Mouse (Mus musculus) midbrain, embryonic 10.5 days (tissue): ENCODE measurements at regions not wholly inside any gene's neighbourhood (a gene's known extent, or its start where the extent isn't known, plus 50 kb on each side); places are given as distances from the start of the nearest gene placed in this dataset.

Source experiments
- DNase-seq: peaks from one replicate; pipeline ENCODE4 v3.0.0-alpha.2; 2017; ENCODE audit warnings: low spot score
- H3K27ac ChIP-seq: fragments of 300-500 bp; sonication (generic); replicated peaks from 2 replicates; pipeline ENCODE4 v1.5.1; 2016; ENCODE audit warnings: mild to moderate bottlenecking
- H3K27me3 ChIP-seq: fragments of 300-500 bp; sonication (generic); 2 replicates; pipeline ENCODE4 v1.6.1; 2016; ENCODE audit warnings: low read depth, mild to moderate bottlenecking; ENCODE audit not compliant: poor library complexity, severe bottlenecking
- H3K36me3 ChIP-seq: fragments of 300-500 bp; sonication (generic); 2 replicates; pipeline ENCODE4 v1.6.1; 2016; ENCODE audit warnings: mild to moderate bottlenecking, moderate library complexity
- H3K4me1 ChIP-seq: fragments of 300-500 bp; sonication (generic); 2 replicates; pipeline ENCODE4 v1.6.1; 2016
- H3K4me3 ChIP-seq: fragments of 300-500 bp; sonication (generic); 2 replicates; pipeline ENCODE4 v1.5.1; 2016; ENCODE audit warnings: mild to moderate bottlenecking, moderate library complexity
- H3K9me3 ChIP-seq: fragments of 300-500 bp; sonication (generic); replicated peaks from 2 replicates; pipeline ENCODE4 v1.6.1; 2016; ENCODE audit warnings: mild to moderate bottlenecking
- WGBS: fragments of 180-500 bp; shearing (Covaris S2); methylation state at CpG from one replicate; pipeline ENCODE4 v1.1.7; 2016; 5-methylcytosine and 5-hydroxymethylcytosine counted together

GRCm38 (mm10) chr9:118271681-118272080, 121.7 kb upstream of the Cmc1 start:
- H3K27ac ChIP-seq = no peak overlapping the region
- no peaks in the 10 kb centered on the region for H3K36me3 ChIP-seq
- H3K27me3 ChIP-seq = no peaks in the 10 kb centered on the region
- DNase-seq = no peak
- H3K9me3 ChIP-seq = no peaks in the 10 kb centered on the region
- no peaks in the 10 kb centered on the region for H3K4me1 ChIP-seq
- WGBS = 88% methylated on average over 12 of the region's 12 CpGs
- H3K4me3 ChIP-seq = no peak overlapping the region

- 87% methylated on average over 11 of the region's 11 CpGs for WGBS
- no peak overlapping the region for H3K27ac ChIP-seq
- no peaks in the 10 kb centered on the region for H3K36me3 ChIP-seq
- no peaks in the 10 kb centered on the region for H3K4me1 ChIP-seq
- H3K4me3 ChIP-seq = no peak overlapping the region
- no peaks in the 10 kb centered on the region for H3K9me3 ChIP-seq
- no peaks in the 10 kb centered on the region for H3K27me3 ChIP-seq
- DNase-seq = no peak
Observed at GRCm38 (mm10) chr9:118272713-118273407, 122.9 kb upstream of the Cmc1 start.

- H3K9me3 ChIP-seq = no peaks in the 10 kb centered on the region
- no peak overlapping the region for H3K27ac ChIP-seq
- H3K4me1 ChIP-seq = 0 out of 2 replicates have a peak, but pooled peaks cover 5% of the 10 kb centered on the region
- DNase-seq = no peak
- no peak overlapping the region for H3K4me3 ChIP-seq
- H3K27me3 ChIP-seq = no peaks in the 10 kb centered on the region
- WGBS = 84% methylated on average over 3 of the region's 3 CpGs
- H3K36me3 ChIP-seq = no peaks in the 10 kb centered on the region
Observed at GRCm38 (mm10) chr9:118285481-118285880, 135.5 kb upstream of the Cmc1 start.

- DNase-seq = no peak
Observed at GRCm38 (mm10) chr9:118287606-118288005, 137.6 kb upstream of the Cmc1 start.

GRCm38 (mm10) chr9:118292836-118293235, 142.9 kb upstream of the Cmc1 start:
- no peak overlapping the region for H3K27ac ChIP-seq
- H3K9me3 ChIP-seq = no peaks in the 10 kb centered on the region
- no peaks in the 10 kb centered on the region for H3K36me3 ChIP-seq
- H3K4me3 ChIP-seq = no peak overlapping the region
- DNase-seq = no peak
- WGBS = 92% methylated on average over 10 of the region's 10 CpGs
- H3K27me3 ChIP-seq = no peaks in the 10 kb centered on the region
- H3K4me1 ChIP-seq = no peaks in the 10 kb centered on the region

More at GRCm38 (mm10) chr9:118287606-118288005, 137.6 kb upstream of the Cmc1 start:
- 0 out of 2 replicates have a peak, but pooled peaks cover 5% of the 10 kb centered on the region for H3K4me1 ChIP-seq
- no peak overlapping the region for H3K27ac ChIP-seq
- no peaks in the 10 kb centered on the region for H3K36me3 ChIP-seq
- WGBS = 89% methylated on average over 9 of the region's 9 CpGs
- H3K27me3 ChIP-seq = no peaks in the 10 kb centered on the region
- no peak overlapping the region for H3K4me3 ChIP-seq
- H3K9me3 ChIP-seq = no peaks in the 10 kb centered on the region

GRCm38 (mm10) chr9:118294011-118294410, 144.0 kb upstream of the Cmc1 start:
- no peak for DNase-seq
- H3K27ac ChIP-seq = no peak overlapping the region
- 77% methylated on average over 8 of the region's 8 CpGs for WGBS
- no peaks in the 10 kb centered on the region for H3K4me1 ChIP-seq
- no peaks in the 10 kb centered on the region for H3K27me3 ChIP-seq
- no peaks in the 10 kb centered on the region for H3K36me3 ChIP-seq
- H3K4me3 ChIP-seq = no peak overlapping the region
- no peaks in the 10 kb centered on the region for H3K9me3 ChIP-seq

- no peaks in the 10 kb centered on the region for H3K36me3 ChIP-seq
- no peaks in the 10 kb centered on the region for H3K27me3 ChIP-seq
- 77% methylated on average over 11 of the region's 11 CpGs for WGBS
- no peak overlapping the region for H3K4me3 ChIP-seq
- H3K9me3 ChIP-seq = no peaks in the 10 kb centered on the region
- no peak overlapping the region for H3K27ac ChIP-seq
- DNase-seq = no peak
- H3K4me1 ChIP-seq = peaks cover 5% of the 10 kb centered on the region; the same call in 1 of the 2 replicates
Observed at GRCm38 (mm10) chr9:118302785-118303384, 152.9 kb upstream of the Cmc1 start.

GRCm38 (mm10) chr9:118318357-118319140, 159.5 kb upstream of the Eomes start:
- H3K27me3 ChIP-seq = peaks cover 46% of the 10 kb centered on the region
- H3K27ac ChIP-seq = no peak overlapping the region
- H3K4me3 ChIP-seq = no peak overlapping the region
- 68% methylated on average over 18 of the region's 18 CpGs for WGBS
- no peaks in the 10 kb centered on the region for H3K9me3 ChIP-seq
- peaks cover 25% of the 10 kb centered on the region for H3K4me1 ChIP-seq
- H3K36me3 ChIP-seq = no peaks in the 10 kb centered on the region
- DNase-seq = no peak

- H3K4me1 ChIP-seq = peaks cover 22% of the 10 kb centered on the region
- no peaks in the 10 kb centered on the region for H3K36me3 ChIP-seq
- no peak overlapping the region for H3K4me3 ChIP-seq
- peaks cover 14% of the 10 kb centered on the region; the same call in 1 of the 2 replicates for H3K27me3 ChIP-seq
- H3K9me3 ChIP-seq = no peaks in the 10 kb centered on the region
- WGBS = 48% methylated on average over 12 of the region's 12 CpGs
- DNase-seq = no peak
- H3K27ac ChIP-seq = no peak overlapping the region
Observed at GRCm38 (mm10) chr9:118323796-118324195, 154.2 kb upstream of the Eomes start.

GRCm38 (mm10) chr9:118326656-118327055, 151.4 kb upstream of the Eomes start:
- WGBS = 62% methylated on average over 9 of the region's 9 CpGs
- Histone ChIP-seq H3K27ac (no peak overlapping the region; the same call in 1 of the 2 replicates), H3K36me3 (no peaks in the 10 kb centered on the region), H3K9me3 (no peaks in the 10 kb centered on the region), H3K4me3 (no peak overlapping the region), H3K4me1 (peaks cover 15% of the 10 kb centered on the region), H3K27me3 (peaks cover under 1% of the 10 kb centered on the region; the same call in 1 of the 2 replicates)
- peak; percentile 19 for DNase-seq

- H3K27me3 ChIP-seq = no peaks in the 10 kb centered on the region
- H3K9me3 ChIP-seq = no peaks in the 10 kb centered on the region
- no peak overlapping the region for H3K27ac ChIP-seq
- no peak overlapping the region for H3K4me3 ChIP-seq
- DNase-seq = no peak
- H3K4me1 ChIP-seq = peaks cover 15% of the 10 kb centered on the region
- H3K36me3 ChIP-seq = no peaks in the 10 kb centered on the region
- 92% methylated on average over 6 of the region's 6 CpGs for WGBS
Observed at GRCm38 (mm10) chr9:118327904-118328303, 150.1 kb upstream of the Eomes start.

- Histone ChIP-seq H3K36me3 (no peaks in the 10 kb centered on the region), H3K4me1 (peaks cover 4% of the 10 kb centered on the region), H3K9me3 (no peaks in the 10 kb centered on the region), H3K27me3 (no peaks in the 10 kb centered on the region; the same call in 1 of the 2 replicates), H3K27ac (peak overlapping the region; percentile 59; the same call in 1 of the 2 replicates), H3K4me3 (peak overlapping the region; percentile 49)
- 45% methylated on average over 12 of the region's 12 CpGs for WGBS
- DNase-seq = peak; percentile 16
Observed at GRCm38 (mm10) chr9:118341401-118341800, 136.6 kb upstream of the Eomes start.
